Mouse (Mus musculus): ENCODE data around the gene Fat1.
A peak's percentile ranks its signal among the peaks of the same experiment; 100 is the strongest.

The Fat1 gene

GRCm38 (mm10) chr8:44934850-44935497, at the start of gene Fat1:
Fat1 (plus strand) TSS chr8:44935447.
- ATAC-seq (ENCODE audit: low TSS enrichment) = peak; percentile 39

GRCm38 (mm10) chr8:44894626-44895025, 40.6 kb upstream of the Fat1 start:
- ATAC-seq (ENCODE audit: low TSS enrichment) = no peak

GRCm38 (mm10) chr8:44899575-44899991, 35.7 kb upstream of the Fat1 start:
- peak; percentile 69 for ATAC-seq (ENCODE audit: low TSS enrichment)

- no peak for ATAC-seq (ENCODE audit: low TSS enrichment)
Measured at GRCm38 (mm10) chr8:44911126-44911903, 23.9 kb upstream of the Fat1 start.

- no peak for ATAC-seq (ENCODE audit: low TSS enrichment)
Measured at GRCm38 (mm10) chr8:44919487-44920082, 15.7 kb upstream of the Fat1 start.

GRCm38 (mm10) chr8:44920379-44921032, 14.7 kb upstream of the Fat1 start:
- ATAC-seq (ENCODE audit: low TSS enrichment) = no peak

GRCm38 (mm10) chr8:44924995-44925394, 10.3 kb upstream of the Fat1 start:
- no peak for ATAC-seq (ENCODE audit: low TSS enrichment)

GRCm38 (mm10) chr8:44930058-44930457, 5.2 kb upstream of the Fat1 start:
- no peak for ATAC-seq (ENCODE audit: low TSS enrichment)

- ATAC-seq (ENCODE audit: low TSS enrichment) = no peak
Measured at GRCm38 (mm10) chr8:44932546-44933342, 2.5 kb upstream of the Fat1 start.

GRCm38 (mm10) chr8:44933478-44933877, 1.8 kb upstream of the Fat1 start:
- ATAC-seq (ENCODE audit: low TSS enrichment) = no peak

- no peak for ATAC-seq (ENCODE audit: low TSS enrichment)
Measured at GRCm38 (mm10) chr8:44934416-44934815, 831 bp upstream of the Fat1 start.

GRCm38 (mm10) chr8:44935741-44936140, 494 bp downstream of the Fat1 start:
- peak; percentile 50 for ATAC-seq (ENCODE audit: low TSS enrichment)

- no peak for ATAC-seq (ENCODE audit: low TSS enrichment)
Measured at GRCm38 (mm10) chr8:44936481-44936961, 1.3 kb downstream of the Fat1 start.

GRCm38 (mm10) chr8:44937141-44937825, 2.0 kb downstream of the Fat1 start:
- ATAC-seq (ENCODE audit: low TSS enrichment) = peak; percentile 62

GRCm38 (mm10) chr8:44937905-44938642, 2.8 kb downstream of the Fat1 start:
- peak; percentile 60 for ATAC-seq (ENCODE audit: low TSS enrichment)

- no peak for ATAC-seq (ENCODE audit: low TSS enrichment)
Measured at GRCm38 (mm10) chr8:44938643-44938979, 3.4 kb downstream of the Fat1 start.

- ATAC-seq (ENCODE audit: low TSS enrichment) = no peak
Measured at GRCm38 (mm10) chr8:44945577-44945976, 10.3 kb downstream of the Fat1 start.

- ATAC-seq (ENCODE audit: low TSS enrichment) = no peak
Measured at GRCm38 (mm10) chr8:44948597-44948996, 13.3 kb downstream of the Fat1 start.

- ATAC-seq (ENCODE audit: low TSS enrichment) = no peak
Measured at GRCm38 (mm10) chr8:44960455-44960854, 25.2 kb downstream of the Fat1 start.

- no peak for ATAC-seq (ENCODE audit: low TSS enrichment)
Measured at GRCm38 (mm10) chr8:44960906-44961305, 25.7 kb downstream of the Fat1 start.
